Mouse (Mus musculus) erythroblast, embryonic 14.5 days (primary cell): ENCODE data around the gene Mrpl42. TPM values are rescaled to one million over a fixed set of nuclear protein-coding genes. Genes with fewer than 3 reads are reported as not detected.
A peak's percentile ranks its signal among the peaks of the same experiment; 100 is the strongest.
"Not testable (repeated sequence)": the region's sequence is repeated elsewhere in the genome, so short reads cannot be mapped to it uniquely, and the experiment has no call there.

ENCODE experiments used
- H3K27me3 ChIP-seq: 2 replicates; pipeline ENCODE4 v1.6.1; 2012; ENCODE audit warnings: inconsistent platforms; ENCODE audit not compliant: control insufficient read depth
- H3K36me3 ChIP-seq: 2 replicates; pipeline ENCODE4 v1.6.1; 2012; ENCODE audit warnings: mild to moderate bottlenecking, inconsistent platforms; ENCODE audit not compliant: control insufficient read depth
- H3K4me1 ChIP-seq: 2 replicates; pipeline ENCODE4 v1.6.1; 2012; ENCODE audit warnings: inconsistent platforms; ENCODE audit not compliant: control insufficient read depth
- H3K4me3 ChIP-seq: replicated peaks from 2 replicates; pipeline ENCODE3; 2012; ENCODE audit warnings: moderate library complexity, mild to moderate bottlenecking, inconsistent platforms
- H3K9me3 ChIP-seq: 2 replicates; pipeline ENCODE4 v1.6.1; 2012; ENCODE audit warnings: low read length, inconsistent platforms, mixed read lengths; ENCODE audit not compliant: control insufficient read depth
- GATA1 ChIP-seq: IDR thresholded peaks from 2 replicates; pipeline ENCODE4 v1.6.1; 2012; ENCODE audit warnings: low read length, inconsistent platforms, mixed read lengths
- TAL1 ChIP-seq: IDR thresholded peaks from 3 replicates; pipeline ENCODE4 v1.6.1; 2012; ENCODE audit warnings: low read length, inconsistent platforms, mixed read lengths
- polyA plus RNA-seq: library from polyadenylated mRNA; stranded (reverse); fragments of >175 nt; gene quantifications from 2 replicates; pipeline ENCODE4 v1.2.3, GENCODE M21; 2012

Mrpl42 gene
- 0.95 and 1.3 TPM in 2 replicates for polyA plus RNA-seq

DNA sequence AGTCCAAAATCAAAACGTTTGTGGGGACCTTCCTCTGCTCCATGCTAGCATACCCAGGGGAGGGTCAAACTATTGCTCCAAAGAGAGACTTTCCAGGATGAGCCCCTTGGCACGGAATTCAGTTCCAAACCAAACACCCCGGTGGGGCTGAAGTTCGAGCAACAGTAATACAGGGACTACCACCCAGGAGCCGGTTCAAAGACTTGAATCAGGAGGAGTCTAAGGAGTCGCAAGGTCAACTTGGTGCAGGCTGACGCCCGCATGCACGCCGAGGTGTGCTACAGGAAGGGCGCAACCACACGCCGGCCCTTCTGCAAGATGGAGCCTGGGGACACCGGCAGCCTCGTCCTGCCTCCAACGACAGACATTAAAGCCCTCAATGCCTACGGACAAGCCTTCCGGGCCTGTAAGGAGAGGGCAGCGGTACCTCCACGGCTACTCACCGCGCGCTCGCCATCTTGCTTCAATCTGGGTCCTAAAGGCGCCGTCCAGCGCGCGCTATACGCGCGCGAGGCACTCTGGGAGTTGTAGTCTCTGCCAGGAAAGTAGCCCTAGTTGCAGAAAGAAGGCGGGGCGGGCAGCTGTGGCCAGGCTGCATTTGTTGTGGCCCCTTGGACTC, at the start of gene Mrpl42:
Gene Mrpl42, minus strand, starts transcription at position 478 of the 619 bp plus-strand sequence.
- Histone ChIP-seq H3K27me3 (no peaks in the 10 kb centered on the region), H3K9me3 (no peaks in the 10 kb centered on the region), H3K4me1 (peaks cover 26% of the 10 kb centered on the region), H3K36me3 (peaks cover 18% of the 10 kb centered on the region), H3K4me3 (peak within 1 kb of the TSS; percentile 82)
- TF ChIP-seq GATA1 (no peak), TAL1 (no peak)

DNA sequence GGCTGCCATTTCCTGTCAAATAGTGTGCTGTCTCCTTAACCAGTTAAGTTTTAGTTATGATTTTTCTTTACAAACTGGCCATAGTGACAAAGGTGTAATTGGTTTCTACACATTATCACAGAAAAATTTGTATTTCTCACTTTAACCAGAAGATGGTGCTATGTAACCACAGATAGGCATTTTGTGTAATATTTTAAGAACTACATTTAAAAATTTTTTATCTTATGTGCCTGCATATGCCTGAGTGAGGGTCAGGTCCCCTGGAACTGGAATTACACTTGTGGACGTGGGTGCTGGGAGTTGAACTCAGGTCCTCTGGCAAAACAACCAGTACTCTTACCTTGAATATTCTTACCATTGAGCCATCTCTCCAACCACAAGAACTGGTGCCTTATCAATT, 48.8 kb upstream of the Mrpl42 start:
- H3K36me3 ChIP-seq: peaks cover 100% of the 10 kb centered on the region
- H3K27me3 ChIP-seq: no peaks in the 10 kb centered on the region
- H3K9me3 ChIP-seq: no peaks in the 10 kb centered on the region
- H3K4me3 ChIP-seq: no peak overlapping the region
- TF ChIP-seq TAL1 (no peak), GATA1 (no peak)
- H3K4me1 ChIP-seq: peaks cover 25% of the 10 kb centered on the region

DNA sequence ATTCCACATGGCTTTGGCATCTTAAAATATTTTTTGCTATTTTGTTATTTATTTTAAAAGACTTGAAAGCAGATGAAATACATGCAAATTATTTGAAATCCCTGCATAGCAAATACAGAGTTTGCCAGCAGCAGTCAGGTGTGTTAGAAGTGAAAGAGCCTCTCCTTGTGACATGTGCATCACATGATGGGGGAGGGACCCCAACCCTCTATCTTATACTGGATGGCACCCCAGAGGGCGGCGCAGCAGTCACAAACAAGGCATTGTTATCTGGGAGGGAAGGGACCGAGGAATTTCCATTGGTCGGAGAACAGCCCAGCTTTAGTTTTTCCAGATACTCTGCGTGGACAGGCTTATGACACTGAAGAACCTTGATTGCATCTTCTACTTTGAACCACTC, 47.3 kb upstream of the Mrpl42 start:
- peaks cover 13% of the 10 kb centered on the region for H3K4me1 ChIP-seq
- not testable (repeated sequence) for H3K9me3 ChIP-seq, H3K4me3 ChIP-seq, H3K27me3 ChIP-seq
- peaks cover 100% of the 10 kb centered on the region for H3K36me3 ChIP-seq

DNA sequence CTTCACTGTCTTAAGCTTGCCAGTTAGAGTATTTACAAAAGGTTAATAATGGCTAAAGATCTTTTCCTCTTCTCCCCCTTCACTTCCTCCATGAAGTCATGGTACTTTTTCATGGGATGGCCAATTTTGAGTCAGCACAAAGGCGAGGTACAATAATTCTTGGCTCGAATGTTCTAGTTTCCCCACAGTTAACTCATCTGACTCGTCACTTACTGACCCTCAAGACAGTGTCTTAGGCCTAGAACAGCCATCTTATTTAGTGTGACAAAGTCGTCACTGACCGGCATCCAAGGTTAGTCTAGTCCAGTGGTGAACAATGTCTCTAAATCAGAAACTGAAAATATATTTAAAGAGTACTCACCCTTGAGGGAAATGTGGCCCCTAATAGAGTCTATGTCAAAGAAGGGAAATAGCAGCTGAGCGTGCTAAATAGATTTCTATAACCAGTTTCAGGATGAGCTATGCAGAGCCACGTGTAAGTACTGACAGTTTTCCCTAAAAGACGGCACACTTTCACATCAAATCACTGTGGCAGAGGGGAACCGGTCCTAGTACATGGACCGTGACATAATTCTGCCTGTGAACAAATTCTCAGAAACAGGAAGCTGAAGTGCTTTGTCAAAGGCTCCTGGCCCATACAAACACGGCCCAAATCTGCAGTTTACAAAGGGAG, 46.5 kb upstream of the Mrpl42 start:
- TF ChIP-seq GATA1: no peak
- no peak for TF ChIP-seq TAL1
- H3K4me3 ChIP-seq: no peak overlapping the region
- no peaks in the 10 kb centered on the region for H3K27me3 ChIP-seq
- no peaks in the 10 kb centered on the region for H3K9me3 ChIP-seq
- H3K36me3 ChIP-seq: peaks cover 99% of the 10 kb centered on the region
- H3K4me1 ChIP-seq: peaks cover 6% of the 10 kb centered on the region

DNA sequence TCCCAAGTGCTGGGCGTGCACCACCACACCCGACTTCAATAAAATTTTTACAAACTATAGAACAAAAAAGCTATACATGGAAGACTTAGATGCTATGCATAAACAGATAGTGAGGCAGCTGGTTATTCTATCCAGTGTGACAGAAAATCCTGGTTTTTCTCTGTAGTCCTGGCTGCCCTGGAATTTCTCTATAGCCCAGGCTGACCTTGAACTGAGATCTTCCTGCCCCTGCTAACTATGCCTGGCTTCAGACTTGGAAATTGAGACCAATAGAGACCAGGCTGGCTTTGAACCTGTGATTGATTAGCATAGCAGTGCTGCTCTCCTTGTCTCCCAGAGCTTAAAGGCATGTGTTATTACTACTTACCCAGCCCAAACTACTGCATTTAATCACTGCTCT, 44.4 kb upstream of the Mrpl42 start:
- H3K4me3 ChIP-seq: no peak overlapping the region
- no peaks in the 10 kb centered on the region for H3K9me3 ChIP-seq
- TF ChIP-seq TAL1: no peak
- no peak for TF ChIP-seq GATA1
- no peaks in the 10 kb centered on the region for H3K4me1 ChIP-seq
- peaks cover 87% of the 10 kb centered on the region for H3K36me3 ChIP-seq
- no peaks in the 10 kb centered on the region for H3K27me3 ChIP-seq

DNA sequence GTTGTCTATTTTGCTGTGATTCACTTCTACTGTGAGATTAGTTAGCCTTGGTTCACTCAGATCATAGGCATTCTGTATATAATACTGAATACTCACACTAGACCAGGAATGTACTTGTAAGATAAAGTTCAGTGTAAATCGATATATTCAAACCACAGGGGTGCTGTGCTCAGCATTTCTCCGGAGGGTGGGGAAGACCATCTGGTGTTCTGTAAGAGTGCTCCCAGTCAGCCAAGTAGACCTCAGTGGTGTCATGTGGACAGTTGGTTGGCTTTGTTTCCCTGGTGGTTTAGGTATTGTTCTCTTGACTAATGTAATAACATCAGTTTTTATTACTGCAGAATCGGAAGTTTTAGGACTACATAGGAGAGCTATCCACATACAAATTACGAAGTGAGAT, 43.3 kb upstream of the Mrpl42 start:
- Histone ChIP-seq H3K36me3 (peaks cover 76% of the 10 kb centered on the region), H3K9me3 (no peaks in the 10 kb centered on the region), H3K4me3 (no peak overlapping the region), H3K27me3 (no peaks in the 10 kb centered on the region), H3K4me1 (no peaks in the 10 kb centered on the region)
- TF ChIP-seq TAL1: no peak
- no peak for TF ChIP-seq GATA1

DNA sequence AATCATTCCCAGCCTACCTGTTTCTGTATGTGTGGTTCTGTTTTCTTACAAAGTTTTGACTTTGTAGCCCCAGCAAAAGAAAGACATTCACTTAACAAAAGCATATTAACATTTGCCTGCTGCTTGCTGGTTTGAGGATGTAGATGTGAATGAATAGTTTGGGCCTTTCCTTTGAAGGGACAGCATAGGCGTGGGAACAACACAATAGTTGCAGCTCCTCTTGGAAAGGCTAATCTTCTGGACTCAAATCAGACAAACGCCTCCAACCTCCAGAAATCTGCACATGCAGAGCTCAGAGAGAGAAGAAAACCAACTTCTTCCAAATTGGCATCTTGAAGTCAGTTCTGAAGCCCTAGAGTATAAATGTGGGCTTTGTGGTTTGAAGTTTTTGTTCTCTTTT, 42.9 kb upstream of the Mrpl42 start:
- no peaks in the 10 kb centered on the region for H3K9me3 ChIP-seq
- H3K36me3 ChIP-seq: peaks cover 72% of the 10 kb centered on the region
- no peak for TF ChIP-seq GATA1
- no peak for TF ChIP-seq TAL1

DNA sequence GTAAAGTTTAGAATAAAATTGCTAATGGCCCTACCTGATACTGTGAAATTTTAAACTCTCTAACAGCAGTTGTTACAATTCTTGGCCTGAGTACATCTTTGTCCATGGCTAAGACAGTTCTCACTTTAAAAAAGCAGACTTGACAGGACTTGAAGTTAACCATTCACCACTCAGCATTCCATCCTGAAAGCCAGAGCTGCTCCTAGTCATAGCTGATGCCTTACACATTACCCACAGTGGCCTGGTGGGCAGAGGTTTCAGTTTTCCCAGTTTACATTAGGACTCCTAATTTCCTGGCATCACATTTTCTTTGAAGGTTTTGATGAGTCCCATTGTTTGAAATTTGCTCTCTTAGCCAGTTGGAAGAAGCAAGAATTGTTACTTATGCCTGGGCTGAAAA, 42.3 kb upstream of the Mrpl42 start:
- TF ChIP-seq TAL1 (no peak), GATA1 (no peak)
- H3K27me3 ChIP-seq: no peaks in the 10 kb centered on the region
- H3K4me3 ChIP-seq: no peak overlapping the region
- H3K36me3 ChIP-seq: peaks cover 65% of the 10 kb centered on the region
- no peaks in the 10 kb centered on the region for H3K9me3 ChIP-seq
- peaks cover 6% of the 10 kb centered on the region for H3K4me1 ChIP-seq

More for the DNA sequence above, 42.9 kb upstream of the Mrpl42 start:
- Histone ChIP-seq H3K27me3 (no peaks in the 10 kb centered on the region), H3K4me1 (peaks cover 3% of the 10 kb centered on the region), H3K4me3 (no peak overlapping the region)

DNA sequence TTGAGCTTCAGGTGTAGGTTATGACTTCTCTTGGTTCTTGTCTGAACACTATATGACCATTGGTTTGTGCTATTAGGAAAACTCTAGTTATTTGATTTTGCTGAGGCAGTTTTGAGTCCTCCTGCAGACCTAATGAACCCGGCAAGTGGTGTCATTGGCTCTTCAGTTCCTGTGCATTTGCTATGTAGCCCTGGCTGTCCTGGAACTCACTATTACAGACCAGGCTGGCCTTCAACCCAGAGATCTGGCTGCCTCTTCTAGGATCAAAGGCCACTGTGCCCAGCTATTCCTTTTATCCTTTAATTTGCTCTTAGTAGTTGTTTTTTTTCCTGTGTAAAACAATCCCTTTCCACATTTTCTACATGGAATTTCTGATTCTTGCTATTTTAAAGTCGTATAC, 41.6 kb upstream of the Mrpl42 start:
- H3K36me3 ChIP-seq: peaks cover 59% of the 10 kb centered on the region
- no peak overlapping the region for H3K4me3 ChIP-seq
- TF ChIP-seq TAL1: no peak
- no peak for TF ChIP-seq GATA1
- peaks cover 11% of the 10 kb centered on the region for H3K4me1 ChIP-seq
- no peaks in the 10 kb centered on the region for H3K27me3 ChIP-seq
- H3K9me3 ChIP-seq: no peaks in the 10 kb centered on the region

DNA sequence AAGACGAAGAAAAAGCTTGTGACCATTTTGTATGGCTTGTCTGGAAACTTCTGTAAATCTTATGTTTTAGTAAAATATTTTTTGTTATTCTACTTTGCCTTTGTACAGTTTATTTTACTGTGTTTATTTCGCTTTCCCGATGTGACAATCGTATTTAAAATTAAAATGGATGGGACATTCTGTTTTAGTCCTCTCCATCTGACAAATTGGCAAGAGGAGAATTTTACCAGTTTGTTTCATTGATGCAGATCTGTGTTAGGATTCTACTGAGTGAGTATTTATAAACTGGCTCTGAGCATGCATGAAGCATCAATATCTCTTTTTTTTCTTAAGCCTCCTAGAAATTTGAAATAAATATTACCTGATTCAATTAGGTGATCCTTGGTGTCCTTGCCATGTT, 41.2 kb upstream of the Mrpl42 start:
- TF ChIP-seq TAL1: no peak
- Histone ChIP-seq H3K4me3 (no peak overlapping the region), H3K27me3 (no peaks in the 10 kb centered on the region), H3K4me1 (peaks cover 15% of the 10 kb centered on the region), H3K36me3 (peaks cover 54% of the 10 kb centered on the region), H3K9me3 (no peaks in the 10 kb centered on the region)
